Mouse (Mus musculus) MEL (cell line): Measurements from ENCODE around the gene Mybphl. TPM values are rescaled to one million over a fixed set of nuclear protein-coding genes. Genes with fewer than 3 reads are reported as not detected.

Experiments used
- DNase-seq: peaks from one replicate; pipeline ENCODE4 v3.0.0; 2011; ENCODE audit warnings: low read depth, low spot score
- H3K27ac ChIP-seq: 2 replicates; pipeline ENCODE4 v1.5.1; 2012; ENCODE audit warnings: low read depth, mild to moderate bottlenecking, control low read depth, low read length, moderate library complexity; ENCODE audit not compliant: control insufficient read depth
- H3K27me3 ChIP-seq, 2 experiments: fragments of 150-350 bp in 1 of 2; sonication (generic) in 1 of 2; 2 replicates each; pipeline ENCODE4 v1.6.1; 2012; ENCODE audit warnings: low read length in 2 of 2, mild to moderate bottlenecking in 2 of 2, improper control_type of control experiment in 1 of 2, moderate library complexity in 1 of 2; ENCODE audit not compliant: insufficient read depth in 2 of 2, control insufficient read depth in 1 of 2
- H3K36me3 ChIP-seq, 2 experiments: 2 replicates each; pipeline ENCODE4 v1.6.1; 2012 to 2014; ENCODE audit warnings: low read length in 2 of 2, improper control_type of control experiment in 1 of 2, inconsistent platforms in 1 of 2, mild to moderate bottlenecking in 1 of 2; ENCODE audit not compliant: insufficient read depth in 2 of 2, control insufficient read depth in 1 of 2
- H3K4me1 ChIP-seq, 2 experiments: fragments of 150-350 bp in 1 of 2; sonication (generic) in 1 of 2; 2 replicates each; pipeline ENCODE4 v1.6.1; 2012; ENCODE audit warnings: low read length in 2 of 2, improper control_type of control experiment in 1 of 2, mild to moderate bottlenecking in 1 of 2; ENCODE audit not compliant: insufficient read depth in 2 of 2, control insufficient read depth in 1 of 2
- H3K4me3 ChIP-seq, 2 experiments: fragments of 150-350 bp in 1 of 2; sonication (generic) in 1 of 2; 2 replicates each; pipeline ENCODE4 v1.5.1; 2012; ENCODE audit warnings: low read depth in 2 of 2, low read length in 2 of 2, mild to moderate bottlenecking in 2 of 2, moderate library complexity in 2 of 2, control low read depth in 1 of 2, improper control_type of control experiment in 1 of 2; ENCODE audit not compliant: control insufficient read depth in 1 of 2, insufficient read depth in 1 of 2
- H3K79me2 ChIP-seq: 2 replicates; pipeline ENCODE4 v1.6.1; 2012; ENCODE audit warnings: mild to moderate bottlenecking, low read length, moderate library complexity; ENCODE audit not compliant: control insufficient read depth, poor library complexity, insufficient read depth
- H3K9ac ChIP-seq: 2 replicates; pipeline ENCODE4 v1.6.1; 2012; ENCODE audit warnings: low read depth, mild to moderate bottlenecking, control low read depth, low read length, moderate library complexity; ENCODE audit not compliant: control insufficient read depth, poor library complexity, severe bottlenecking
- H3K9me3 ChIP-seq: fragments of 150-350 bp; sonication (generic); replicated peaks from 2 replicates; pipeline ENCODE4 v1.6.1; 2012; ENCODE audit warnings: mild to moderate bottlenecking, low read length, improper control_type of control experiment, moderate library complexity; ENCODE audit not compliant: insufficient read depth
- BHLHE40 ChIP-seq: IDR thresholded peaks from 2 replicates; pipeline ENCODE4 v1.6.1; 2012; ENCODE audit warnings: low read depth, mild to moderate bottlenecking, inconsistent platforms, low read length, improper control_type of control experiment, borderline replicate concordance
- CHD1 ChIP-seq: IDR thresholded peaks from 2 replicates; pipeline ENCODE4 v1.6.1; 2012; ENCODE audit warnings: low read depth, mild to moderate bottlenecking, inconsistent platforms, low read length, improper control_type of control experiment
- CTCF ChIP-seq, 3 experiments: IDR thresholded peaks in 2 of 3; conservative IDR thresholded peaks in 1 of 3; 2 replicates each; pipeline ENCODE4 v1.5.1; 2011 to 2012; ENCODE audit warnings: low read length in 3 of 3, low read depth in 2 of 3, mild to moderate bottlenecking in 2 of 3, improper control_type of control experiment in 1 of 3, inconsistent platforms in 1 of 3, mixed read lengths in 1 of 3, moderate library complexity in 1 of 3; ENCODE audit not compliant: control insufficient read depth in 1 of 3, insufficient read depth in 1 of 3, poor library complexity in 1 of 3, severe bottlenecking in 1 of 3
- ELF1 ChIP-seq: IDR thresholded peaks from 2 replicates; pipeline ENCODE4 v1.6.1; 2014; ENCODE audit warnings: low read depth, mild to moderate bottlenecking, inconsistent platforms, low read length, improper control_type of control experiment, moderate library complexity
- EP300 ChIP-seq, 2 experiments: IDR thresholded peaks; 2 replicates each; pipeline ENCODE4 v1.6.1; 2011; ENCODE audit warnings: improper control_type of control experiment in 2 of 2, low read length in 2 of 2, low read depth in 1 of 2, mild to moderate bottlenecking in 1 of 2
- GABPA ChIP-seq: IDR thresholded peaks from 2 replicates; pipeline ENCODE4 v1.6.1; 2012; ENCODE audit warnings: low read depth, mild to moderate bottlenecking, inconsistent platforms, low read length, improper control_type of control experiment, moderate library complexity
- GATA1 ChIP-seq: IDR thresholded peaks from 2 replicates; pipeline ENCODE4 v1.6.1; 2011; ENCODE audit warnings: low read depth, low read length, improper control_type of control experiment
- HCFC1 ChIP-seq: IDR thresholded peaks from 2 replicates; pipeline ENCODE4 v1.6.1; 2012; ENCODE audit warnings: low read depth, mild to moderate bottlenecking, inconsistent platforms, low read length, improper control_type of control experiment, moderate library complexity
- KAT2A ChIP-seq: conservative IDR thresholded peaks from 2 replicates; pipeline ENCODE4 v1.6.1; 2012; ENCODE audit warnings: low read depth, low read length, improper control_type of control experiment, inconsistent platforms
- MAFK ChIP-seq: IDR thresholded peaks from 2 replicates; pipeline ENCODE4 v1.6.1; 2011; ENCODE audit warnings: low read depth, mild to moderate bottlenecking, low read length, improper control_type of control experiment, borderline replicate concordance
- MAX ChIP-seq: IDR thresholded peaks from 2 replicates; pipeline ENCODE4 v1.6.1; 2011; ENCODE audit warnings: low read length, improper control_type of control experiment
- MAZ ChIP-seq: IDR thresholded peaks from 2 replicates; pipeline ENCODE4 v1.6.1; 2012; ENCODE audit warnings: low read depth, mild to moderate bottlenecking, inconsistent platforms, low read length, improper control_type of control experiment
- MEF2A ChIP-seq: IDR thresholded peaks from 2 replicates; pipeline ENCODE4 v1.6.1; 2014; ENCODE audit warnings: low read depth, mild to moderate bottlenecking, inconsistent platforms, low read length, improper control_type of control experiment; ENCODE audit not compliant: poor library complexity, insufficient replicate concordance, severe bottlenecking; ENCODE audit errors: extremely low read depth
- MYC ChIP-seq: IDR thresholded peaks from 2 replicates; pipeline ENCODE4 v1.6.1; 2011; ENCODE audit warnings: low read depth, mild to moderate bottlenecking, low read length, improper control_type of control experiment, moderate library complexity
- NELFE ChIP-seq: IDR thresholded peaks from 2 replicates; pipeline ENCODE4 v1.6.1; 2011; ENCODE audit warnings: low read depth, low read length, improper control_type of control experiment
- NRF1 ChIP-seq: IDR thresholded peaks from 2 replicates; pipeline ENCODE4 v1.6.1; 2014; ENCODE audit warnings: low read depth, mild to moderate bottlenecking, inconsistent platforms, low read length, improper control_type of control experiment, moderate library complexity; ENCODE audit not compliant: poor library complexity, insufficient read depth, severe bottlenecking
- SMC3 ChIP-seq: IDR thresholded peaks from 2 replicates; pipeline ENCODE4 v1.6.1; 2011; ENCODE audit warnings: low read depth, low read length, improper control_type of control experiment
- TBP ChIP-seq: IDR thresholded peaks from 2 replicates; pipeline ENCODE4 v1.8.0; 2011; ENCODE audit warnings: low read depth, low read length, improper control_type of control experiment
- USF1 ChIP-seq: IDR thresholded peaks from 2 replicates; pipeline ENCODE4 v1.6.1; 2014; ENCODE audit warnings: low read depth, mild to moderate bottlenecking, inconsistent platforms, low read length, improper control_type of control experiment, moderate library complexity
- ZC3H11A ChIP-seq: IDR thresholded peaks from 2 replicates; pipeline ENCODE4 v1.6.1; 2012; ENCODE audit warnings: low read depth, mild to moderate bottlenecking, inconsistent platforms, low read length, improper control_type of control experiment
- ZKSCAN1 ChIP-seq: IDR thresholded peaks from 2 replicates; pipeline ENCODE4 v1.6.1; 2012; ENCODE audit warnings: low read depth, mild to moderate bottlenecking, inconsistent platforms, low read length, improper control_type of control experiment, moderate library complexity
- ZMIZ1 ChIP-seq: IDR thresholded peaks from 2 replicates; pipeline ENCODE4 v1.6.1; 2012; ENCODE audit warnings: low read depth, mild to moderate bottlenecking, inconsistent platforms, low read length, improper control_type of control experiment, moderate library complexity
- polyA plus RNA-seq, 2 experiments: library from polyadenylated mRNA; stranded (reverse) in 1 of 2; unstranded in 1 of 2; fragments of >175 nt in 1 of 2; fragments of >200 nt in 1 of 2; gene quantifications; 2 replicates each; pipeline versions ENCODE4 v1.2.1 to v1.2.4; 2012; ENCODE audit warnings: low replicate concordance in 2 of 2, low read depth in 1 of 2; ENCODE audit not compliant: insufficient read length in 2 of 2, insufficient read depth in 1 of 2, missing spikeins in 1 of 2
- total RNA-seq: library from RNA; depleted of rRNA; stranded (reverse); fragments of 300-350 nt; gene quantifications from 2 replicates; pipeline ENCODE4 v1.2.3, GENCODE M21; 2012

The Mybphl gene
- total and polyA plus RNA-seq, 3 experiments, result not detected

DNA sequence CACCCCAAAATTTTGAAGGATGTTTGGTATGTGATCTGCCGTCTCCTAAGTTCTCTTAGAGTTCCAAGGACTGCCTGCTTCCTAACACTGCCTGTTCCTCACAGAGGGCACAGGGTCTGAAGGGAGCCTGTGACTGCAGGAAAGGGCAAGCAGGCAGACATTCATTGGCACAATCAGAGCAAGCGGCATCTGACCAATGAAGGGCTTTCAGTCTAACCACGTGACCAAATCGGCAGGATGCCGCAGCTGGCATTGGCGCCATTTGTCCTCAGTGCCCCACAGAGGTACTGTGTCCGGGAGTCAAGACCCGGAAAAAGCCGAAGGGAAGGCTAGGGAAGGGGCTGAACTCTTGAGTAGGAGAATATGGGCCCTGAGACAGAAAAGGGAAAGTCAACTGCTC, 2.5 kb downstream of the Mybphl start:
- H3K36me3 ChIP-seq, result peaks cover 0 to 10% of the 10 kb centered on the region in 2 experiments; a peak in 2 of 4 replicates
- no peak overlapping the region for H3K27ac ChIP-seq
- TF ChIP-seq NRF1 (no peak), BHLHE40 (no peak), KAT2A (no peak)
- no peaks in the 10 kb centered on the region for H3K79me2 ChIP-seq
- H3K27me3 ChIP-seq, result no peaks in the 10 kb centered on the region
- DNase-seq, result no peak
- peaks cover 10 to 21% of the 10 kb centered on the region in 2 experiments for H3K4me1 ChIP-seq
- H3K9me3 ChIP-seq, result no peaks in the 10 kb centered on the region
- no peak overlapping the region for H3K9ac ChIP-seq
- no peak overlapping the region for H3K4me3 ChIP-seq

DNA sequence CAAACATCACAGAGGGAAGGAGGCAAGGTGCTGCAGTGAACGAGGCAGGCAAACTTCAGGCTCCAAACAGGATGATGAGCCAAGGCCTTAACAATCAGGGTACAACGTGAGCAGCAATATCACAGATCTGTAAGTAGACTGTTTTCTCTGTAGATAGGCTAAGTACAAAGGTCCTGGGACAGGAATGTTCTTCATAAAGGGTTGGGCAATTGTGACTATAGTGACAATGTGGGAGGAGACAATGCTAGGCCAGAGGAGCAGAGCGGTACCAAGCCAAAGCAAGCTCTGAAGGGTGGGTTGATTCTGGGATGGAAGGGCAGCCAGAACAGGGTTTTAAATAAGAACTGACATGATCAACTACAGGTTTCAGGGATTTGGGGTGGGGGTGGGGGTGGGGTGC, 3.1 kb downstream of the Mybphl start:
- Histone ChIP-seq H3K27me3 (no peaks in the 10 kb centered on the region), H3K79me2 (no peaks in the 10 kb centered on the region), H3K36me3 (peaks cover 0 to 10% of the 10 kb centered on the region in 2 experiments; a peak in 2 of 4 replicates), H3K27ac (no peak overlapping the region), H3K4me3 (no peak overlapping the region), H3K9me3 (no peaks in the 10 kb centered on the region), H3K9ac (no peak overlapping the region), H3K4me1 (peaks cover 10 to 21% of the 10 kb centered on the region in 2 experiments)
- no peak for DNase-seq
- TF ChIP-seq TBP (no peak), ELF1 (no peak), MAX (no peak), MAZ (no peak), CHD1 (no peak), MAFK (no peak), GABPA (no peak), CTCF (IDR thresholded peaks at IDR 0.05 in 2 of 3, conservative IDR thresholded peaks at IDR 0.05 in 1 of 3; ENCODE audit: control insufficient read depth in 1 of 3, insufficient read depth in 1 of 3, low read depth in 2 of 3, low read length in 3 of 3, poor library complexity in 1 of 3, severe bottlenecking in 1 of 3) (no peak), SMC3 (no peak), MEF2A (no peak), NELFE (no peak), HCFC1 (no peak), GATA1 (no peak), MYC (no peak), KAT2A (no peak), ZC3H11A (no peak), ZMIZ1 (no peak), EP300 (IDR thresholded peaks at IDR 0.05; ENCODE audit: low read depth in 1 of 2, low read length in 2 of 2) (no peak), USF1 (no peak), ZKSCAN1 (no peak)
